Mouse (Mus musculus): ENCODE results near the gene Scamp1. TPM values are rescaled to one million over a fixed set of nuclear protein-coding genes. Genes with fewer than 3 reads are reported as not detected.

The Scamp1 gene
- polyA plus RNA-seq, 1 experiment from 2014 or later, result 28.8 TPM

- Histone ChIP-seq H3K4me1 (ENCODE audit: insufficient read depth) (peaks cover 8% of the 10 kb centered on the region; the same call in 1 of the 2 replicates), H3K27ac (ENCODE audit: low read depth) (no peak overlapping the region), H3K4me2 (no peak overlapping the region), H3K9me3 (ENCODE audit: low read depth, low read length) (no peaks in the 10 kb centered on the region), H3K9ac (no peak overlapping the region), H3K4me3 (ENCODE audit: low read depth, low read length) (no peak overlapping the region), H3K27me3 (ENCODE audit: insufficient read depth, low read length) (no peaks in the 10 kb centered on the region), H3K36me3 (ENCODE audit: insufficient read depth) (no peaks in the 10 kb centered on the region)
- DNase-seq (no peak), ATAC-seq (ENCODE audit: insufficient read depth) (peak; percentile 11; the same call in 1 of the 2 replicates)
- 94% methylated on average over 6 of the region's 6 CpGs for WGBS
- no peak for TF ChIP-seq CTCF (IDR thresholded peaks at IDR 0.05; ENCODE audit: low read depth)
Observed at GRCm38 (mm10) chr13:94271284-94271683, 14.4 kb downstream of the Scamp1 start.

GRCm38 (mm10) chr13:94268201-94268600 is 17.5 kb downstream of the Scamp1 start:
- Histone ChIP-seq H3K9ac (no peak overlapping the region), H3K27ac (ENCODE audit: low read depth) (no peak overlapping the region), H3K27me3 (ENCODE audit: insufficient read depth, low read length) (no peaks in the 10 kb centered on the region), H3K9me3 (ENCODE audit: low read depth, low read length) (0 out of 2 replicates have a peak, but pooled peaks cover 3% of the 10 kb centered on the region), H3K4me2 (no peak overlapping the region), H3K4me1 (ENCODE audit: insufficient read depth) (peaks cover 8% of the 10 kb centered on the region; the same call in 1 of the 2 replicates), H3K4me3 (ENCODE audit: low read depth, low read length) (no peak overlapping the region), H3K36me3 (ENCODE audit: insufficient read depth) (no peaks in the 10 kb centered on the region)
- peak; percentile 31 for DNase-seq
- no peak for TF ChIP-seq CTCF (IDR thresholded peaks at IDR 0.05; ENCODE audit: low read depth)
- 23% methylated on average over 7 of the region's 7 CpGs for WGBS
- no peak for ATAC-seq (ENCODE audit: insufficient read depth)

GRCm38 (mm10) chr13:94267190-94267589 is 18.5 kb downstream of the Scamp1 start:
- Histone ChIP-seq H3K4me3 (ENCODE audit: low read depth, low read length) (no peak overlapping the region), H3K9ac (no peak overlapping the region), H3K36me3 (ENCODE audit: insufficient read depth) (no peaks in the 10 kb centered on the region), H3K4me1 (ENCODE audit: insufficient read depth) (peaks cover 8% of the 10 kb centered on the region; the same call in 1 of the 2 replicates), H3K4me2 (no peak overlapping the region), H3K9me3 (ENCODE audit: low read depth, low read length) (0 out of 2 replicates have a peak, but pooled peaks cover 3% of the 10 kb centered on the region), H3K27me3 (ENCODE audit: insufficient read depth, low read length) (no peaks in the 10 kb centered on the region), H3K27ac (ENCODE audit: low read depth) (no peak overlapping the region)
- TF ChIP-seq CTCF (IDR thresholded peaks at IDR 0.05; ENCODE audit: low read depth), result no peak
- DNase-seq (no peak), ATAC-seq (ENCODE audit: insufficient read depth) (no peak)
- WGBS, result 59% methylated on average over 4 of the region's 4 CpGs

DNA sequence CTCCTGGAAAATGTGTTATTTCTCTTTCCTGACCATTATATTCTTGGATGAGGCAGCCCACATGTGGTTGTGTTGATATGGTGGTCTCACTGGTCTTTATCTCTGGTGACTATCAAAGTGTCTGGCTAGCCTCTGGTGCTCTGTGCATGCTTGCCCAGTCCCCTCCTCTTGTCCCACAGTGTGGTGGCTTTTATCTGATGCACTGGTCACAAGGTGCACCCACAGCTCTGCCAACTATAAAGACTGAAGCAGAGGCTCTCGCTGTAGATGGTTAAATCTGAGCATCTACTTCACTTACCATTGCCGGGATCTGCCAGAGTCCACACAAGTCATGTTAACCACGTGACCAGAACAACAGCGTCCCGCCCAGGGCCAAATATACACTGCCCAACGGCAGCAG is 19.1 kb downstream of the Scamp1 start:
- no peak for TF ChIP-seq CTCF (IDR thresholded peaks at IDR 0.05; ENCODE audit: low read depth)
- no peak for ATAC-seq (ENCODE audit: insufficient read depth)
- Histone ChIP-seq H3K27me3 (ENCODE audit: insufficient read depth, low read length) (no peaks in the 10 kb centered on the region), H3K36me3 (ENCODE audit: insufficient read depth) (no peaks in the 10 kb centered on the region), H3K4me3 (ENCODE audit: low read depth, low read length) (no peak overlapping the region), H3K9ac (no peak overlapping the region), H3K4me1 (ENCODE audit: insufficient read depth) (peaks cover 8% of the 10 kb centered on the region; the same call in 1 of the 2 replicates), H3K9me3 (ENCODE audit: low read depth, low read length) (0 out of 2 replicates have a peak, but pooled peaks cover 3% of the 10 kb centered on the region), H3K27ac (ENCODE audit: low read depth) (no peak overlapping the region), H3K4me2 (no peak overlapping the region)
- 81% methylated on average over 6 of the region's 6 CpGs for WGBS
- DNase-seq, result no peak

DNA sequence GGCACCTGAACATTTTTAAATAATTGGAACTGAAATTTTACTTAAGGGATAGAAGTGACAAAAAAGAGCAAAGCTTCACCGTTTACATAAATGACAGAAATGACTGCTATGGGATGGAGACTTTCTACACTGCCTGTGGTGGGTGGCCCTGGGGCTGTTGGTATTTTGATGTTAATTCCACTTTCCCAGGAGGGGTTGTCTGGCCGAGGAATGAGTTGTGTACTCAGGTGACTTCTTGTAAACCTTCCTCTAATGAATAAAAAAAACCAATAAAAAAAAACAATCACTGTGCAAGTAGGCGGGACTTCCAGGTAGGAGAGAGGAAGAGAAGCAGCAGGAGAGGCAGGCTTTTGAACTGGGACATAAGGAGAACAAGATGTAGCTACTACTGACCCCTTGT is 20.4 kb downstream of the Scamp1 start:
- ATAC-seq (ENCODE audit: insufficient read depth), result no peak
- no peak for TF ChIP-seq CTCF (IDR thresholded peaks at IDR 0.05; ENCODE audit: low read depth)
- H3K4me1 ChIP-seq (ENCODE audit: insufficient read depth), result peaks cover 8% of the 10 kb centered on the region; the same call in 1 of the 2 replicates
- no peak overlapping the region for H3K4me2 ChIP-seq
- H3K9me3 ChIP-seq (ENCODE audit: low read depth, low read length), result 0 out of 2 replicates have a peak, but pooled peaks cover 3% of the 10 kb centered on the region
- H3K9ac ChIP-seq, result no peak overlapping the region
- H3K27ac ChIP-seq (ENCODE audit: low read depth), result no peak overlapping the region
- no peak overlapping the region for H3K4me3 ChIP-seq (ENCODE audit: low read depth, low read length)
- no peaks in the 10 kb centered on the region for H3K27me3 ChIP-seq (ENCODE audit: insufficient read depth, low read length)
- H3K36me3 ChIP-seq (ENCODE audit: insufficient read depth), result no peaks in the 10 kb centered on the region
- WGBS, result 74% methylated on average over 3 of the region's 3 CpGs
- no peak for DNase-seq

GRCm38 (mm10) chr13:94263943-94264342 is 21.7 kb downstream of the Scamp1 start:
- H3K9ac ChIP-seq, result no peak overlapping the region
- H3K4me1 ChIP-seq (ENCODE audit: insufficient read depth), result peaks cover 8% of the 10 kb centered on the region; the same call in 1 of the 2 replicates
- TF ChIP-seq CTCF (IDR thresholded peaks at IDR 0.05; ENCODE audit: low read depth), result no peak
- DNase-seq, result no peak
- no peaks in the 10 kb centered on the region for H3K27me3 ChIP-seq (ENCODE audit: insufficient read depth, low read length)
- no peak overlapping the region for H3K4me2 ChIP-seq
- no peak overlapping the region for H3K4me3 ChIP-seq (ENCODE audit: low read depth, low read length)
- no peak for ATAC-seq (ENCODE audit: insufficient read depth)
- no peak overlapping the region for H3K27ac ChIP-seq (ENCODE audit: low read depth)
- 0 out of 2 replicates have a peak, but pooled peaks cover 3% of the 10 kb centered on the region for H3K9me3 ChIP-seq (ENCODE audit: low read depth, low read length)
- WGBS, result 52% methylated on average over 5 of the region's 5 CpGs
- H3K36me3 ChIP-seq (ENCODE audit: insufficient read depth), result no peaks in the 10 kb centered on the region

DNA sequence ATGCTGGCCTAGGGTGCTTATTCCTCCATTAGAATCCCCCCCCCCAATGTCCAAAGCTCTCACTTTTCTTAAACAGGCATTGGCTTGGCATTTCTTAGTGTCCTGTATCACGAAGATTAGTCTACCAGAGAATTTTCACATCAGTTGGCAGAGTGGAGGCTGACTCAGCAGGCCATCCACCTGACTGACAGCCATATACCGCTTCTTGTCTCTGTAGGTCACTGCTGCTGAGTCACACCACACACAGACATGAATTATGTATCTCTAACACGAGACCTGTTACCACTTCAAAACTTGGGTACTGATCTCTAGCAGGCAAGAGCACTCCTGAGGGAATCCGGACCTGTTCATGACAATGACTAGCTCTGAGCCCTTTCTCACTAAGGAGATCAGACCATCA is 23.1 kb downstream of the Scamp1 start:
- H3K4me2 ChIP-seq, result no peak overlapping the region
- H3K4me3 ChIP-seq (ENCODE audit: low read depth, low read length), result no peak overlapping the region
- no peak overlapping the region for H3K9ac ChIP-seq
- no peak for TF ChIP-seq CTCF (IDR thresholded peaks at IDR 0.05; ENCODE audit: low read depth)
- no peak for ATAC-seq (ENCODE audit: insufficient read depth)
- DNase-seq, result no peak
- 0 out of 2 replicates have a peak, but pooled peaks cover 3% of the 10 kb centered on the region for H3K9me3 ChIP-seq (ENCODE audit: low read depth, low read length)
- 78% methylated on average over 4 of the region's 4 CpGs for WGBS
- H3K27ac ChIP-seq (ENCODE audit: low read depth), result no peak overlapping the region
- H3K4me1 ChIP-seq (ENCODE audit: insufficient read depth), result 0 out of 2 replicates have a peak, but pooled peaks cover 3% of the 10 kb centered on the region
- no peaks in the 10 kb centered on the region for H3K27me3 ChIP-seq (ENCODE audit: insufficient read depth, low read length)
- H3K36me3 ChIP-seq (ENCODE audit: insufficient read depth), result no peaks in the 10 kb centered on the region

Measured in lung, embryonic 14.5 days (tissue).